Mouse (Mus musculus) adrenal gland, adult 2 months (tissue): Measurements from ENCODE around the gene Pabpc1l. TPM values are rescaled to one million over a fixed set of nuclear protein-coding genes. Genes with fewer than 3 reads are reported as not detected.
A peak's percentile ranks its signal among the peaks of the same experiment; 100 is the strongest.

ENCODE experiments used
- DNase-seq: peaks from one replicate; pipeline ENCODE4 v3.0.0; 2021
- long read RNA-seq: library from polyadenylated mRNA; stranded (forward); transcript quantifications from one replicate; pipeline ENCODE4 v2.0.0, GENCODE M21; 2021
- polyA plus RNA-seq: library from polyadenylated mRNA; depleted of rRNA; stranded (reverse); fragments of >200 nt; gene quantifications from 2 replicates; pipeline ENCODE4 v1.2.3, GENCODE M21; 2012; rRNA removed
- total RNA-seq, 2 experiments: library from RNA; stranded (reverse); gene quantifications; 2 replicates each; pipeline ENCODE4 v1.2.3; 2021

Pabpc1l gene
- total RNA-seq (1 to 10 TPM; 1.4 to 2.6 TPM), polyA plus RNA-seq (0.36 and 1.1 TPM in 2 replicates)
- long read RNA-seq = 0 reads

- no peak for DNase-seq
Observed at GRCm38 (mm10) chr2:164025150-164025549, at the start of gene Pabpc1l. TSS of gene Pabpc1l (plus strand) at chr2:164025450.

- DNase-seq = peak; percentile 24
Observed at GRCm38 (mm10) chr2:163976448-163976847, 48.8 kb upstream of the Pabpc1l start.

GRCm38 (mm10) chr2:163987233-163987632 lies 38.0 kb upstream of the Pabpc1l start:
- DNase-seq = no peak

- no peak for DNase-seq
Observed at GRCm38 (mm10) chr2:163992871-163993270, 32.4 kb upstream of the Pabpc1l start.

GRCm38 (mm10) chr2:163994654-163994976 lies 30.6 kb upstream of the Pabpc1l start, which contains the start of gene Ywhab:
TSS of gene Ywhab (plus strand) at chr2:163994960.
- no peak for DNase-seq

- peak; percentile 97 for DNase-seq
Observed at GRCm38 (mm10) chr2:163994977-163995862, 30.0 kb upstream of the Pabpc1l start.

GRCm38 (mm10) chr2:163996275-163996674 lies 29.0 kb upstream of the Pabpc1l start:
- no peak for DNase-seq

- DNase-seq = no peak
Observed at GRCm38 (mm10) chr2:163996899-163997298, 28.4 kb upstream of the Pabpc1l start.

- no peak for DNase-seq
Observed at GRCm38 (mm10) chr2:163998981-163999380, 26.3 kb upstream of the Pabpc1l start.

- no peak for DNase-seq
Observed at GRCm38 (mm10) chr2:164002637-164003036, 22.6 kb upstream of the Pabpc1l start.

- DNase-seq = no peak
Observed at GRCm38 (mm10) chr2:164004503-164004902, 20.7 kb upstream of the Pabpc1l start.

GRCm38 (mm10) chr2:164006932-164007331 lies 18.3 kb upstream of the Pabpc1l start:
- peak; percentile 32 for DNase-seq

- no peak for DNase-seq
Observed at GRCm38 (mm10) chr2:164007547-164007946, 17.7 kb upstream of the Pabpc1l start.

- no peak for DNase-seq
Observed at GRCm38 (mm10) chr2:164007987-164008545, 17.2 kb upstream of the Pabpc1l start.

GRCm38 (mm10) chr2:164009227-164009626 lies 16.0 kb upstream of the Pabpc1l start:
- DNase-seq = no peak

GRCm38 (mm10) chr2:164010496-164010895 lies 14.8 kb upstream of the Pabpc1l start:
- DNase-seq = no peak

- no peak for DNase-seq
Observed at GRCm38 (mm10) chr2:164010944-164011343, 14.3 kb upstream of the Pabpc1l start.

- DNase-seq = no peak
Observed at GRCm38 (mm10) chr2:164015304-164015703, 9.9 kb upstream of the Pabpc1l start.

- no peak for DNase-seq
Observed at GRCm38 (mm10) chr2:164018910-164019309, 6.3 kb upstream of the Pabpc1l start.

GRCm38 (mm10) chr2:164019943-164020342 lies 5.3 kb upstream of the Pabpc1l start:
- no peak for DNase-seq

- no peak for DNase-seq
Observed at GRCm38 (mm10) chr2:164022104-164022503, 3.1 kb upstream of the Pabpc1l start.

- DNase-seq = no peak
Observed at GRCm38 (mm10) chr2:164031147-164031546, 5.9 kb downstream of the Pabpc1l start.

GRCm38 (mm10) chr2:164032973-164033372 lies 7.7 kb downstream of the Pabpc1l start:
- no peak for DNase-seq
